Mouse (Mus musculus): ENCODE results near the gene Pdik1l. TPM values are rescaled to one million over a fixed set of nuclear protein-coding genes. Genes with fewer than 3 reads are reported as not detected.
A peak's percentile ranks its signal among the peaks of the same experiment; 100 is the strongest.

Gene Pdik1l
- polyA plus RNA-seq, 1 experiment from 2014 or later: 42.3 TPM

DNA sequence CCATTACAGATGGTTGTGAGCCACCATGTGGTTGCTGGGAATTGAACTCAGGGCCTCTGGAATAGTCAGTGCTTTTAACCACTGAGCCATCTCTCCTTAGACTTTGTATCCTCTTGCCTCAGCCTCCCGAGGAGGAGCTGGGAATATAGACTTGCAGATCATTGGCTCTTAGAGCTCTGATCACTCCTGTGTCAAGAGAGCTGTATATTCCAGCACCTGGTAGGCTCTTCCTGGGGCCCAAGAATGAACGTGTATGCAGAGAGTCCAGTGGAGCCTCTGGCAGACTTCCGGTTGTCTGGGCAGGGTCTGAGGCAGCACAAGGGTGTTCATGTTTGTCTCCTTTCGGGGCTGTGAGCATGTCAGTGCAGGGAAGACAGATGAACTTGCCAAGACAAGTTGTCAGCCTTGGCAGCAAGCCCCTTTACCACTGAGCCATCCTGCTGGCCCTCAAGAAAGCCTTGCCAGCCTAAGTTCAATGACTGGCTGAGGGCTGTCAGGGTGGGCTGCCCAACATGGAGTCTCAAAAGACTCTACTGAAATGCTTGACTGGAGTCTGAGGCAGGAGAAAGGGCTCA is 26.5 kb upstream of the Pdik1l start:
- H3K27ac ChIP-seq: no peak overlapping the region
- no peaks in the 10 kb centered on the region for H3K27me3 ChIP-seq
- no peaks in the 10 kb centered on the region for H3K4me1 ChIP-seq (replicated peaks)
- no peak overlapping the region for H3K4me3 ChIP-seq (replicated peaks)
- H3K4me2 ChIP-seq (replicated peaks): no peak overlapping the region
- peaks cover 7% of the 10 kb centered on the region for H3K9me3 ChIP-seq
- no peak overlapping the region for H3K9ac ChIP-seq (replicated peaks)
- ATAC-seq: no peak
- 85% methylated on average over 4 of the region's 4 CpGs for WGBS
- no peaks in the 10 kb centered on the region for H3K36me3 ChIP-seq

DNA sequence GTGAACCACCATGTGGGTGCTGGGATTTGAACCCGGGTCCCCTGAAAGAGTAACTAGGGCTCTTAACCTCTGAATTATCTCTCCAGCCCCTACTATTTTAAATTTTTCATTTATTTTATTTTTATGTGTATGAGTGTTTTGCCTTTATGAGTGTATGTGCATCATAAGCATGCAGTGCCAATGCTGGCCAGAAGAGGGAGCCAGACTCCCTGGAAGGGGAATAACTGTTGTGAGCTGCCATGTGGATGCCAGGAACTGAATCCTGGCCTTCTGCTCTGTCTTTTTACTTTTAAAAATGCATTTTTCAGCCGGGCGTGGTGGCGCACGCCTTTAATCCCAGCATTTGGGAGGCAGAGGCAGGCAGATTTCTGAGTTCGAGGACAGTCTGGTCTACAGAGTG is 25.2 kb upstream of the Pdik1l start:
- Histone ChIP-seq H3K9ac (replicated peaks) (no peak overlapping the region), H3K4me2 (replicated peaks) (no peak overlapping the region), H3K4me1 (replicated peaks) (0 out of 2 replicates have a peak, but pooled peaks cover 3% of the 10 kb centered on the region), H3K27me3 (no peaks in the 10 kb centered on the region), H3K4me3 (replicated peaks) (no peak overlapping the region), H3K27ac (no peak overlapping the region), H3K9me3 (peaks cover 7% of the 10 kb centered on the region), H3K36me3 (no peaks in the 10 kb centered on the region)
- ATAC-seq: no peak
- WGBS: 94% methylated on average over 6 of the region's 6 CpGs

DNA sequence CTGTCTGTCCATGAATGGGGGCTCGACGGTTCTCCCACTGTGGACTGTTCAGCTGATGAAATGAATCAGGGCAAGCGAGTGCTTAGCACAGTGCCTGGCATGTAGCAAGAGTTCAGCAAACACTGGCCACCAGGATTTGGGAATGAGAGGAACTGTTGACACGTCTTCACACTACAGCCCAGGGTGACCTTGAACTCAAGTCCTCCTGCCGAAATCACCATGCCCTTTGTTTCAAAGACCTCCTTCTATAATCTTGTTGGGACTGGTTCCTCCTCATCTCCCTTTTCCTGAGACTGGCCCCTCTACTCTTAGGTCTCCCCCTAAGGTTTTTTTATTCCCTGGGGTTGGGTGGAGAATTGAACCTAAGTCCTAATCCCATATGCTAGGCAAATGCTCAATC is 24.6 kb upstream of the Pdik1l start:
- Histone ChIP-seq H3K9me3 (peaks cover 7% of the 10 kb centered on the region), H3K4me3 (replicated peaks) (no peak overlapping the region), H3K4me1 (replicated peaks) (peaks cover 7% of the 10 kb centered on the region), H3K36me3 (no peaks in the 10 kb centered on the region), H3K4me2 (replicated peaks) (no peak overlapping the region), H3K9ac (replicated peaks) (no peak overlapping the region), H3K27ac (no peak overlapping the region), H3K27me3 (no peaks in the 10 kb centered on the region)
- ATAC-seq: no peak
- 95% methylated on average over 5 of the region's 5 CpGs for WGBS

DNA sequence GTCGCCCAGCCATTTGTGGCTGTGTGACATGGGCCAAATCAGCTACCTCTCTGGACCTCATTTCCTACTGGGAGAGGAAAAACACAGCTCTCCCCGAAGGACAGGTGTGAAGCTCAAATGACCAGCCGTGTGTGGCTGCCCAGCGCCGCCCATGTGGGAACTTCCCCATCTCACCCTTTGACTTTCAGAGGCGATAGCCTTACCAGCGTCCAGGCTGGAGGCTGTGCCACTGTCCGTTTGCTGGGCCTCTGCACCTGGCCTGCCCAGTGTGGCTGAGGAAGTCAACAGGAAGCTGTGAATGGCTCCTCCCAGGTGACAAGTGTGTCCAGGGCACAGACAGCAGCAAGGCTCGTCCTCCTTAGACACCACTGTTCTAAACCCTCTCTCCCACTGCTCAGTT is 24.1 kb upstream of the Pdik1l start:
- Histone ChIP-seq H3K27ac (no peak overlapping the region), H3K4me2 (replicated peaks) (no peak overlapping the region), H3K9me3 (peaks cover 7% of the 10 kb centered on the region), H3K4me3 (replicated peaks) (no peak overlapping the region), H3K36me3 (no peaks in the 10 kb centered on the region), H3K27me3 (no peaks in the 10 kb centered on the region), H3K9ac (replicated peaks) (no peak overlapping the region), H3K4me1 (replicated peaks) (peaks cover 11% of the 10 kb centered on the region)
- no peak for ATAC-seq
- WGBS: 85% methylated on average over 9 of the region's 9 CpGs

DNA sequence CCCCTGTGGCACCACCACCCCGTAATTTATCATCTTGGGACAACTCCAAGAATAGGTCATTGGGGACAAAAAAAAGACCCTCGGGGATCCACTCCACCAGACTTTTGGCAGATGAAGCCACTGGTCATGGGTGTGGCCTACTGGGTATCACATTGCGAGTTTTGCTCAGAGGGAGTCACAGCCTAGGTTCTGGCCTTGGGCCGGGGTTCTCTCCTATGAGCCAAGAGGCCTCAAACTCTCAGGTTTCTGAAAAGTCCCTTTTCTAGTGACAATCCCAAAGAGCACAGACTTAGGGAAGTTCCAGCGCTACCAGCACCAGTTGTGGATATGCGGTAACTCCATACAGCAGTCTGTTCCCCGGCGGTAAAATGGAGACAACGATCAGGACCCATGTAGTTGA is 23.0 kb upstream of the Pdik1l start:
- H3K4me2 ChIP-seq (replicated peaks): no peak overlapping the region
- no peaks in the 10 kb centered on the region for H3K36me3 ChIP-seq
- no peak overlapping the region for H3K27ac ChIP-seq
- no peak for ATAC-seq
- H3K4me1 ChIP-seq (replicated peaks): peaks cover 11% of the 10 kb centered on the region
- no peak overlapping the region for H3K9ac ChIP-seq (replicated peaks)
- H3K9me3 ChIP-seq: peaks cover 7% of the 10 kb centered on the region
- H3K27me3 ChIP-seq: no peaks in the 10 kb centered on the region
- no peak overlapping the region for H3K4me3 ChIP-seq (replicated peaks)
- WGBS: 90% methylated on average over 9 of the region's 9 CpGs

DNA sequence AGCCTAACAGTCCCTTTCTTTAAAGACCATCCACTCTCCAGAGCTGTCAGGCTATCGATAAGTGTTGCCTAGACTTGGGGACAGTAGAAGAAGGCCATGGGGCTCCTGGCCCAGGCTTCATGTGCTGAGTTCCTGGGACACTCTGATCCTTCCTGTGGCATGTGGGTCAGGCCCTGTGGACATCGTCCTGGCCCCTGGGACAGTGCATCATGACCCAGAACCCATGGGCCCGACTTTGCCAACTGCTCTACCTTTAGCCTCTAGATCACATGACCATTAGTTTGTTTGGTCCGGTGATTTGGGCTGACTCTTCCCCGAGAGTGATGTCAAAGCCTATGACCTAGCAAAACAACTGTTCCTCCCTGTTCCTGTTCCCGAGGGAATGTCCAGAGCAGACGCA is 22.4 kb upstream of the Pdik1l start:
- Histone ChIP-seq H3K9ac (replicated peaks) (no peak overlapping the region), H3K27me3 (no peaks in the 10 kb centered on the region), H3K36me3 (no peaks in the 10 kb centered on the region), H3K4me2 (replicated peaks) (no peak overlapping the region), H3K9me3 (peaks cover 7% of the 10 kb centered on the region), H3K4me1 (replicated peaks) (peaks cover 11% of the 10 kb centered on the region), H3K27ac (no peak overlapping the region), H3K4me3 (replicated peaks) (no peak overlapping the region)
- 91% methylated on average over 7 of the region's 7 CpGs for WGBS
- ATAC-seq: no peak

DNA sequence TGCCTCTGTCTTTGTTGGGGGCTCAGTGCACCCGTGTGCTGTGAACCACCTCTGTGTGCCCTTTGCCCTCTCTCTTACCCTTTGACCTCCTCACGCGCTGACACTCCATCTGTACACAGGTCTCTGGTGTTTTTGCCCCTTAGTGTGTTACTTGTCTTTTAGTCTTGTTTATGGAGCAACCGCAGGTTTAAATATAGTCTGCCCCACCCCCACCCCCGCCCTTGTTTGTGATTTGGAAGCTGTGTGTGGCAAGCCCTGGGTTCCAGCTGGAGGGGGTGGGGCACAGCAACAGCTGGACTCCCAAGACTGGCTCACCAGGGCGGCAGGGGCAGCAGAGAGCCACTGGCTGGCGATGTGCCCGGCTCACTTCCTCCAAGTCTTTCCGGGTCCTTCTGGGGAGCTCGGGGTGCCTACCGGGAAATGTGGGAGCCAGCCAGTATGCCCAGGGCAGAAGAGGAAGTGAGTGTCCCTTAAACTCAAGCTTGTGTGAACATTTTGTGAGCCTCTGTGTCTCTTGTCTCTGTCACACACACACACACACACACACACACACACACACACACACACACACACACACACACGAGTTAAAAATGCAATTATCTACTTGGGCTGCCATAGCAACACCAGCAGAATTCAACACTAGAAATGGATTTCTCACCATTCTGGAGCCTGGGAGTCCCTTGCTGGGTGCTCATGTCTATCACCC is 19.8 kb upstream of the Pdik1l start:
- Histone ChIP-seq H3K4me3 (replicated peaks) (no peak overlapping the region), H3K4me2 (replicated peaks) (0 out of 2 replicates have a peak overlapping the region, but pooled peaks have one; percentile 19), H3K27me3 (no peaks in the 10 kb centered on the region), H3K27ac (no peak overlapping the region), H3K9me3 (peaks cover under 1% of the 10 kb centered on the region; the same call in 1 of the 2 replicates), H3K36me3 (no peaks in the 10 kb centered on the region), H3K9ac (replicated peaks) (no peak overlapping the region), H3K4me1 (replicated peaks) (peaks cover 11% of the 10 kb centered on the region)
- ATAC-seq: 0 out of 2 replicates have a peak, but pooled peaks have one; percentile 45
- 18% methylated on average over 12 of the region's 12 CpGs for WGBS

DNA sequence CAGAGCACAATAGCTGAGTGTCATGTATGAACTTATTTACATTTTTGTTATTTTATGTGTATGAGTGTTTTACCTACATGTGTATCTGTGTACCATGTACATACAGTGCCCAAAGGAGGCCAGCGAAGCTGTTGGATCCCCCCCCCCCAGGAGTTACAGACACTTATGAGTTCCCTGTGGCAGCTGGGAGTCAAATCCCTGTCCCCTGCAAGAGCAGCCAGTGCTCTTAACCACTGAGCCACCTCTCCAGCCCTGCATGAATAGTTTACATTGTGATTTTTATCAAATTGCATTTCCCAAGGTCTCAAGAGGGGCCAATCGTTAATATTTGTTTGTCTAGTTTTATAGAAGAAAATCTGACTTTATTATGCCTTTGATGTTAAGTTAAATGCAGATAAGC is 19.3 kb upstream of the Pdik1l start:
- no peak for ATAC-seq
- no peak overlapping the region for H3K27ac ChIP-seq
- no peak overlapping the region for H3K4me2 ChIP-seq (replicated peaks)

DNA sequence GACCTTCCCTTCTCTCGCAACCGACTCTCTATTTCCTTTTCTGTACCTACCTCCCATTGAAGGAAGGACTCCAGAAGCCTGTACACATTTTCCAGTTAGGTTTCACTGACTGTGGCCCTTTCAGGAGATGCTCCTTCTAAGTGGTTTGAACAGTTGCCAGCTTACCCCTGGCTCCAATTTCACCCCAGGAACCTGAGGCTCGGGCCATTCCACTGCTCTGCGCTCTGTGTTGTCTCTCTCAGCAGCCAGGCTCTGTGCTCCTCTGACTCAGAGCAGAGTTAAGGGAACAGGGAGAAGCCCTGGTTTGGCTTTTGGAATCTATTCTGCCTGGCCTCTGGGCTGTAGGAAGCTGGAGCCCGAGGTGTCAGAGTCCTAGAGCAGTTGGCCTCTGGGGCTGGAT is 14.4 kb upstream of the Pdik1l start:
- ATAC-seq: no peak
- H3K4me3 ChIP-seq (replicated peaks): no peak overlapping the region
- no peaks in the 10 kb centered on the region for H3K9me3 ChIP-seq

More for the DNA sequence above, 19.3 kb upstream of the Pdik1l start:
- WGBS: 70% methylated on average over 2 of the region's 2 CpGs
- Histone ChIP-seq H3K27me3 (no peaks in the 10 kb centered on the region), H3K4me3 (replicated peaks) (no peak overlapping the region), H3K4me1 (replicated peaks) (peaks cover 11% of the 10 kb centered on the region), H3K9ac (replicated peaks) (no peak overlapping the region), H3K36me3 (no peaks in the 10 kb centered on the region), H3K9me3 (no peaks in the 10 kb centered on the region)

DNA sequence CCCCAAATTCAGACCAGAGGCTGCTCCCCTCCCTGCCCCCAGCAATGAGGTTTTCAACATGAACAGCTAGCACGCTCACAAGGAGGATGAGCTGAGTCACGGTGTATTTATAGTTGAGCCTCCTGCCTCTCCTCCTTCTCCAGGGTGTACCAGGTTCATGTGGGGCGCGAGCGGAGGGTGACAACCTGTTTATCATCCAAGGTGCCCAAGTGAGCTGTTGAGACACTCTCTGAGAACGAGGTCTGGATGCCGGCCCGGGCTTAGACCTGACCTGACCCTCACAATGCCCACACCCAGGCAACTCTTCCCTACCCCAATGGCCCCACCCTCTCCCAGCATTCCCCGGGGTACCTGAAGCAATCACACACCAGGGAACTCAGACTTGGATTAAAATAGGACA is 12.6 kb upstream of the Pdik1l start:
- H3K9me3 ChIP-seq: no peaks in the 10 kb centered on the region
- no peak overlapping the region for H3K27ac ChIP-seq
- WGBS: 86% methylated on average over 9 of the region's 9 CpGs

More for the DNA sequence above, 14.4 kb upstream of the Pdik1l start:
- no peak overlapping the region for H3K27ac ChIP-seq
- H3K27me3 ChIP-seq: no peaks in the 10 kb centered on the region
- no peaks in the 10 kb centered on the region for H3K36me3 ChIP-seq
- H3K4me2 ChIP-seq (replicated peaks): no peak overlapping the region
- 86% methylated on average over 5 of the region's 5 CpGs for WGBS
- H3K9ac ChIP-seq (replicated peaks): no peak overlapping the region
- H3K4me1 ChIP-seq (replicated peaks): peaks cover 1% of the 10 kb centered on the region; the same call in 1 of the 2 replicates

DNA sequence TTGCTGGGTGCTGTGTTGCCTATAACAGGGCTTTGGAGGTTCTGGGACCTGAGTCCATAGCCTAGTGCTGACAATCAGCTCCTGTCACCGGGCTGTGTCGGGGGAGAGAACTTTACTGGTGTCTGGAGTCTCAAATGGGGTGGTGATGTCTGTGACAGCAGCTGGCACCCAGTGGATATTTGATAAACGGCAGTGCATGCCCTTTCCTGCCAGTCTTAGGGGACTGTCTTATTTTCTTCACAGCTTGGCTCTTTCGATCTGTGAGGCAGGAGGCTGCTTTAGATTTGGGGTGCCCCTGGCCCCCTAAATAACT is 11.8 kb upstream of the Pdik1l start:
- H3K27me3 ChIP-seq: no peaks in the 10 kb centered on the region
- H3K36me3 ChIP-seq: no peaks in the 10 kb centered on the region
- ATAC-seq: no peak
- no peaks in the 10 kb centered on the region for H3K9me3 ChIP-seq
- no peak overlapping the region for H3K4me2 ChIP-seq (replicated peaks)
- no peak overlapping the region for H3K4me3 ChIP-seq (replicated peaks)
- H3K27ac ChIP-seq: no peak overlapping the region
- 65% methylated on average over 4 of the region's 4 CpGs for WGBS
- no peak overlapping the region for H3K9ac ChIP-seq (replicated peaks)
- H3K4me1 ChIP-seq (replicated peaks): no peaks in the 10 kb centered on the region

More for the DNA sequence above, 12.6 kb upstream of the Pdik1l start:
- no peaks in the 10 kb centered on the region for H3K4me1 ChIP-seq (replicated peaks)
- H3K4me3 ChIP-seq (replicated peaks): no peak overlapping the region
- H3K9ac ChIP-seq (replicated peaks): no peak overlapping the region
- no peaks in the 10 kb centered on the region for H3K27me3 ChIP-seq
- no peaks in the 10 kb centered on the region for H3K36me3 ChIP-seq
- H3K4me2 ChIP-seq (replicated peaks): no peak overlapping the region
- ATAC-seq: no peak

DNA sequence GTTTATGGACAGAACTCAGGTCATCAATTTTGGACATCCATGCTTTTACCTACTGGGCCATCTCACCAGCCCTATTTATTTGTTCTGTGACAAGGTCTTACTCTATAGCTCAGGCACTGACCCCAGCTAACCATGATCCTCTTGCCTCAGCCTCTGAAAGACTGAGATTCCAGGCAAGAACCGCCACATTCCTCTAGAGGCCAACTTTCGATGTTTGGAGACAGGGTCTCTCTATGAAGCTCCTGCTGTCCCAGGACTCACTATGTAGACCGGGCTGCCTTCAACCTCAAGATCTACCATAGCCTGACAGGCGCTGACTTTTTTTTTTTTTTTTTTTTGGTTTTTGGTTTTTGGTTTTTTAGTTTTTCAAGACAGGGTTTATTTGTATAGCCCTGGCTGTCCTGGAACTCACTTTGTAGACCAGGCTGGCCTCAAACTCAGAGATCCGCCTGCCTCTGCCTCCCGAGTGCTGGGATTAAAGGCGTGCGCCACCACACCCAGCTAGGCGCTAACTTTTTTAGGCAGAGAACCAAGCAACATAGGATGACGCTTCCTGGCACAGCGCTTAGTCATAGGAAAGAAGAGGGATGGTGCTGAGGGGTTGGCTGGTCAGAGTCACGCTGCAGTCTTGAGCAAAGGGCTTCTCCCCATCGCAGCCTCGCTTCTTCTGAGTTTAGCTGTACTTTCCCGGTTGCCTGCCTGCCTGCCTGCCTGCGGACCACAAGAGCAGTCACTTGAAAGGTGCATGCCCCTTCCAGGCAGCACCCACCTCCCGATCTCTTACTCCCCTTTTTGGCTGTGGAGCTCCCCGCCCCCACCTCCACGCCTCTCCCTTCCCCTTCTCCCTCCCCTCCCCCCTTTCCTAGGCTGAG is 11.2 kb upstream of the Pdik1l start:
- Histone ChIP-seq H3K4me1 (replicated peaks) (no peaks in the 10 kb centered on the region), H3K4me3 (replicated peaks) (no peak overlapping the region), H3K9ac (replicated peaks) (no peak overlapping the region), H3K27ac (no peak overlapping the region), H3K27me3 (peaks cover 3% of the 10 kb centered on the region), H3K9me3 (no peaks in the 10 kb centered on the region), H3K4me2 (replicated peaks) (no peak overlapping the region), H3K36me3 (no peaks in the 10 kb centered on the region)
- no peak for ATAC-seq
- 75% methylated on average over 19 of the region's 19 CpGs for WGBS
